11 mouse cellular contexts compared by ENCODE assay signal in genomic region chr3:96449762-96450585, GRCm38 (mm10). TPM values are rescaled to one million over a fixed set of nuclear protein-coding genes. Genes with fewer than 3 reads are reported as not detected.
A peak's percentile ranks its signal among the peaks of the same experiment; 100 is the strongest.
DNase-seq lines count a peak whose midpoint lies in the region; ATAC-seq lines count a peak whose summit lies in the region.
"Not testable (repeated sequence)": the region's sequence is repeated elsewhere in the genome, so short reads cannot be mapped to it uniquely, and the experiment has no call there.
"Had no signal": no experiment of that assay in that cellular context is flagged by ENCODE, and none has a peak within 500 bp of the region (broad histone marks: within the 10 kb centered on the region; RNA-seq: fewer than 3 reads in every experiment).

No protein-coding gene starts in this region.

- not testable (repeated sequence) for H3K27ac ChIP-seq in embryonic facial prominence, embryonic 11.5 days (replicated peaks; ENCODE audit: low read depth, low read length); forebrain, embryonic 15.5 days (replicated peaks); heart, embryonic 16.5 days (ENCODE audit: low read length); intestine, embryonic 14.5 days (ENCODE audit: low read depth); limb, embryonic 12.5 days; liver, embryonic 16.5 days (ENCODE audit: low read length); midbrain, embryonic 12.5 days (replicated peaks); neural tube, embryonic 15.5 days (replicated peaks)

- H3K4me1 ChIP-seq in embryonic facial prominence, embryonic 11.5 days (ENCODE audit: control insufficient read depth, insufficient read depth, low read length); forebrain, embryonic 15.5 days; heart, embryonic 16.5 days (ENCODE audit: control insufficient read depth, insufficient read depth, low read length); intestine, embryonic 14.5 days (replicated peaks; ENCODE audit: control insufficient read depth, insufficient read depth, low read length); limb, embryonic 12.5 days (replicated peaks); liver, embryonic 16.5 days (ENCODE audit: control insufficient read depth, low read depth, low read length); midbrain, embryonic 12.5 days; neural tube, embryonic 15.5 days: not testable (repeated sequence)

- H3K36me3 ChIP-seq in embryonic facial prominence, embryonic 11.5 days (replicated peaks; ENCODE audit: control insufficient read depth, insufficient read depth, low read depth, low read length); forebrain, embryonic 15.5 days; heart, embryonic 16.5 days (ENCODE audit: control insufficient read depth, insufficient read depth); intestine, embryonic 14.5 days (ENCODE audit: control insufficient read depth, insufficient read depth, low read length); limb, embryonic 12.5 days; liver, embryonic 16.5 days (ENCODE audit: control insufficient read depth, insufficient read depth); midbrain, embryonic 12.5 days; neural tube, embryonic 15.5 days: not testable (repeated sequence)

- DNase-seq in embryonic facial prominence, embryonic 11.5 days (ENCODE audit: low spot score); intestine, embryonic 14.5 days (ENCODE audit: low spot score): not testable (repeated sequence)

- peak; percentile 90 for ATAC-seq in embryonic facial prominence, embryonic 11.5 days (replicated peaks; ENCODE audit: insufficient number of reproducible peaks, low FRiP score, low TSS enrichment, low read depth)
- ATAC-seq in forebrain, embryonic 15.5 days (replicated peaks): peak; percentile 71
- peak; percentile 92 for ATAC-seq in heart, embryonic 16.5 days (replicated peaks; ENCODE audit: extremely low read depth, insufficient read depth, low FRiP score)
- peak; percentile 92 for ATAC-seq in intestine, embryonic 14.5 days (replicated peaks; ENCODE audit: low FRiP score, low TSS enrichment, low read depth)
- ATAC-seq in limb, embryonic 12.5 days (ENCODE audit: insufficient number of reproducible peaks, insufficient read depth, low FRiP score, low TSS enrichment, low read depth): peak; percentile 90
- peak; percentile 72 for ATAC-seq in liver, embryonic 16.5 days (ENCODE audit: low read depth)
- peak; percentile 92 for ATAC-seq in midbrain, embryonic 12.5 days (ENCODE audit: low FRiP score, low read depth)
- ATAC-seq in neural tube, embryonic 15.5 days (ENCODE audit: low FRiP score): 0 out of 2 replicates have a peak, but pooled peaks have one; percentile 43

- no CpG with 5 or more reads among the region's 68 CpGs for whole genome bisulfite sequencing in embryonic facial prominence, embryonic 11.5 days
- WGBS in forebrain, embryonic 15.5 days: no CpG with 5 or more reads among the region's 68 CpGs
- no CpG with 5 or more reads among the region's 68 CpGs for WGBS in heart, embryonic 16.5 days
- WGBS in intestine, embryonic 14.5 days: no CpG with 5 or more reads among the region's 68 CpGs
- WGBS in limb, embryonic 12.5 days: no CpG with 5 or more reads among the region's 68 CpGs
- WGBS in liver, embryonic 16.5 days (ENCODE audit: insufficient replicate concordance): no CpG with 5 or more reads among the region's 68 CpGs
- WGBS in midbrain, embryonic 12.5 days: no CpG with 5 or more reads among the region's 68 CpGs
- no CpG with 5 or more reads among the region's 68 CpGs for WGBS in neural tube, embryonic 15.5 days

- not testable (repeated sequence) for H3K4me2 ChIP-seq in embryonic facial prominence, embryonic 11.5 days (ENCODE audit: low read depth, low read length); forebrain, embryonic 15.5 days (replicated peaks); heart, embryonic 16.5 days (ENCODE audit: low read depth, low read length); intestine, embryonic 14.5 days (ENCODE audit: low read length); limb, embryonic 12.5 days; liver, embryonic 16.5 days (ENCODE audit: low read depth, low read length); midbrain, embryonic 12.5 days (replicated peaks); neural tube, embryonic 15.5 days

- not testable (repeated sequence) for H3K4me3 ChIP-seq in embryonic facial prominence, embryonic 11.5 days (ENCODE audit: low read depth, low read length); forebrain, embryonic 15.5 days; heart, embryonic 16.5 days (ENCODE audit: low read length); intestine, embryonic 14.5 days (ENCODE audit: low read depth, low read length); limb, embryonic 12.5 days (replicated peaks); liver, embryonic 16.5 days (ENCODE audit: low read depth, low read length); midbrain, embryonic 12.5 days; neural tube, embryonic 15.5 days (replicated peaks)

- not testable (repeated sequence) for H3K9ac ChIP-seq in embryonic facial prominence, embryonic 11.5 days (replicated peaks; ENCODE audit: low read length); forebrain, embryonic 15.5 days (replicated peaks); heart, embryonic 16.5 days (ENCODE audit: low read length); intestine, embryonic 14.5 days (ENCODE audit: low read length); limb, embryonic 12.5 days (replicated peaks); liver, embryonic 16.5 days (ENCODE audit: low read depth, low read length); midbrain, embryonic 12.5 days (replicated peaks); neural tube, embryonic 15.5 days (replicated peaks)

- not testable (repeated sequence) for H3K27me3 ChIP-seq in embryonic facial prominence, embryonic 11.5 days (ENCODE audit: control insufficient read depth, insufficient read depth, low read length); heart, embryonic 16.5 days (ENCODE audit: control insufficient read depth, insufficient read depth, low read length)
- H3K27me3 ChIP-seq in forebrain, embryonic 15.5 days: peaks cover 17% of the 10 kb centered on the region
- H3K27me3 ChIP-seq in intestine, embryonic 14.5 days (replicated peaks; ENCODE audit: control insufficient read depth, insufficient read depth, low read length): peaks cover 13% of the 10 kb centered on the region; the same call in 1 of the 2 replicates
- H3K27me3 ChIP-seq in limb, embryonic 12.5 days: peaks cover 21% of the 10 kb centered on the region
- H3K27me3 ChIP-seq in liver, embryonic 16.5 days (ENCODE audit: control insufficient read depth, insufficient read depth, low read depth, low read length): peaks cover 10% of the 10 kb centered on the region
- peaks cover 22% of the 10 kb centered on the region for H3K27me3 ChIP-seq in midbrain, embryonic 12.5 days
- H3K27me3 ChIP-seq in neural tube, embryonic 15.5 days (replicated peaks): peaks cover 17% of the 10 kb centered on the region

- H3K9me3 ChIP-seq in embryonic facial prominence, embryonic 11.5 days (replicated peaks; ENCODE audit: control insufficient read depth, low read length); forebrain, embryonic 15.5 days; heart, embryonic 16.5 days (replicated peaks; ENCODE audit: control insufficient read depth, low read length); intestine, embryonic 14.5 days (ENCODE audit: control insufficient read depth, low read length); limb, embryonic 12.5 days; liver, embryonic 16.5 days (replicated peaks; ENCODE audit: control insufficient read depth, low read length); midbrain, embryonic 12.5 days; neural tube, embryonic 15.5 days (replicated peaks): not testable (repeated sequence)

RNA-seq across cellular contexts. Expression of gene BC107364, which starts 2.1 kb away (rescaled TPM):
- not detected in 2 replicates for polyA plus RNA-seq in embryonic facial prominence, embryonic 11.5 days (2014; fragmentation: Nextera tagmentation; extraction: Ambion mirVana)
- not detected in 2 replicates for polyA plus RNA-seq in forebrain, embryonic 15.5 days (2015; fragmentation: Nextera tagmentation; extraction: Ambion mirVana)
- 1.3 and 1.5 TPM in 2 replicates for polyA plus RNA-seq in heart, embryonic 16.5 days (2015; fragmentation: Nextera tagmentation; extraction: Ambion mirVana)
- polyA plus RNA-seq in intestine, embryonic 14.5 days (2014; fragmentation: Nextera tagmentation; extraction: Ambion mirVana): not detected in 2 replicates
- polyA plus RNA-seq in limb, embryonic 12.5 days (2016; fragmentation: Nextera tagmentation; extraction: Ambion mirVana): not detected in 2 replicates
- polyA plus RNA-seq in liver, embryonic 16.5 days (2015; fragmentation: Nextera tagmentation; extraction: Ambion mirVana): not detected in 2 replicates
- polyA plus RNA-seq in midbrain, embryonic 12.5 days (2016; fragmentation: Nextera tagmentation; extraction: Ambion mirVana): 0.26 TPM in 1 of 2 replicates, not detected in the other
- polyA plus RNA-seq in neural tube, embryonic 15.5 days (2015; fragmentation: Nextera tagmentation; extraction: Ambion mirVana): not detected in 2 replicates
- polyA plus RNA-seq: cerebellum, adult 2 months; frontal cortex, adult 2 months; liver, adult 2 months had no signal
